Mouse (Mus musculus): ENCODE data around the gene Lgr4.

GRCm38 (mm10) chr2:109959407-109960075 lies 42.1 kb downstream of the Lgr4 start:
- TF ChIP-seq CTCF (IDR thresholded peaks at IDR 0.05; ENCODE audit: low read depth, low read length), result no peak
- TF ChIP-seq POLR2A (IDR thresholded peaks at IDR 0.05; ENCODE audit: extremely low read depth, insufficient read depth, low read length), result no peak

Data from liver, adult 2 months (tissue).